Mouse (Mus musculus) bone marrow macrophage, adult 2 months (primary cell): Measurements from ENCODE around the gene Msi1. TPM values are rescaled to one million over a fixed set of nuclear protein-coding genes. Genes with fewer than 3 reads are reported as not detected.

ENCODE experiments used
- H3K27ac ChIP-seq: 2 replicates; pipeline ENCODE4 v1.5.1; 2012; ENCODE audit warnings: low read depth, low read length; ENCODE audit not compliant: insufficient read depth
- H3K4me1 ChIP-seq: 2 replicates; pipeline ENCODE4 v1.6.1; 2012; ENCODE audit warnings: low read length; ENCODE audit not compliant: control insufficient read depth, insufficient read depth
- H3K4me3 ChIP-seq: 2 replicates; pipeline ENCODE4 v1.5.1; 2012; ENCODE audit warnings: mild to moderate bottlenecking, low read length, moderate library complexity; ENCODE audit not compliant: insufficient read depth
- CTCF ChIP-seq: IDR thresholded peaks from 2 replicates; pipeline ENCODE4 v1.5.1; 2012; ENCODE audit warnings: low read depth, mild to moderate bottlenecking, low read length, moderate library complexity
- POLR2A ChIP-seq: IDR thresholded peaks from 2 replicates; pipeline ENCODE4 v1.6.1; 2012; ENCODE audit warnings: mild to moderate bottlenecking, low read depth, low read length, borderline replicate concordance
- polyA plus RNA-seq: library from polyadenylated mRNA; stranded (reverse); fragments of >200 nt; gene quantifications from 2 replicates; pipeline ENCODE4 v1.2.4, GENCODE M21; 2012; ENCODE audit not compliant: missing spikeins, insufficient read depth, insufficient read length

The Msi1 gene
- polyA plus RNA-seq, 1 experiment, result not detected

GRCm38 (mm10) chr5:115498307-115499240 lies 69.2 kb downstream of the Msi1 start:
- Histone ChIP-seq H3K4me3 (no peak overlapping the region), H3K27ac (no peak overlapping the region), H3K4me1 (peaks cover 10% of the 10 kb centered on the region)
- TF ChIP-seq CTCF, result no peak
- no peak for TF ChIP-seq POLR2A

- H3K4me3 ChIP-seq, result no peak overlapping the region
- H3K4me1 ChIP-seq, result peaks cover 10% of the 10 kb centered on the region
- peak overlapping the region; percentile 79 for H3K27ac ChIP-seq
- TF ChIP-seq POLR2A (no peak), CTCF (no peak)
Observed at GRCm38 (mm10) chr5:115500383-115500935, 71.1 kb downstream of the Msi1 start.

GRCm38 (mm10) chr5:115503035-115503434 lies 73.6 kb downstream of the Msi1 start:
- peaks cover 10% of the 10 kb centered on the region for H3K4me1 ChIP-seq
- TF ChIP-seq POLR2A (no peak), CTCF (no peak)
- no peak overlapping the region for H3K27ac ChIP-seq
- H3K4me3 ChIP-seq, result no peak overlapping the region

Other genes starting within 250 kb of the Msi1 start
- gene Cabp1, start 235.2 kb upstream of the Msi1 start, polyA plus RNA-seq, result not detected in 2 replicates
- 38.3 and 54.2 TPM in 2 replicates for gene Pop5, start 193.8 kb upstream of the Msi1 start, polyA plus RNA-seq
- 94.9 and 105 TPM in 2 replicates for gene Rnf10, start 156.7 kb upstream of the Msi1 start, polyA plus RNA-seq
- 21.4 and 25.6 TPM in 2 replicates for gene Coq5, start 149.9 kb upstream of the Msi1 start, polyA plus RNA-seq
- 238 and 243 TPM in 2 replicates for gene Dynll1, start 128.6 kb upstream of the Msi1 start, polyA plus RNA-seq
- 114 and 123 TPM in 2 replicates for gene Srsf9, start 102.4 kb upstream of the Msi1 start, polyA plus RNA-seq
- gene Gatc, start 88.4 kb upstream of the Msi1 start, polyA plus RNA-seq, result 28.8 and 31.4 TPM in 2 replicates
- 60.2 and 68.9 TPM in 2 replicates for gene Triap1, start 88.4 kb upstream of the Msi1 start, polyA plus RNA-seq
- 445 and 473 TPM in 2 replicates for gene Cox6a1, start 80.6 kb upstream of the Msi1 start, polyA plus RNA-seq
- gene Pla2g1b, start 36.7 kb downstream of the Msi1 start, polyA plus RNA-seq, result not detected in 2 replicates
- gene Sirt4, start 55.1 kb downstream of the Msi1 start, polyA plus RNA-seq, result 15.6 and 17.8 TPM in 2 replicates
- 109 and 121 TPM in 2 replicates for gene Pxn, start 77.1 kb downstream of the Msi1 start, polyA plus RNA-seq
- 1,563 and 1,614 TPM in 2 replicates for gene Rplp0, start 129.9 kb downstream of the Msi1 start, polyA plus RNA-seq
- 20.3 and 21.0 TPM in 2 replicates for gene Gcn1l1, start 135.7 kb downstream of the Msi1 start, polyA plus RNA-seq
- gene Rab35, start 202.3 kb downstream of the Msi1 start, polyA plus RNA-seq, result 59.9 and 71.0 TPM in 2 replicates